In the genomic region with DNA sequence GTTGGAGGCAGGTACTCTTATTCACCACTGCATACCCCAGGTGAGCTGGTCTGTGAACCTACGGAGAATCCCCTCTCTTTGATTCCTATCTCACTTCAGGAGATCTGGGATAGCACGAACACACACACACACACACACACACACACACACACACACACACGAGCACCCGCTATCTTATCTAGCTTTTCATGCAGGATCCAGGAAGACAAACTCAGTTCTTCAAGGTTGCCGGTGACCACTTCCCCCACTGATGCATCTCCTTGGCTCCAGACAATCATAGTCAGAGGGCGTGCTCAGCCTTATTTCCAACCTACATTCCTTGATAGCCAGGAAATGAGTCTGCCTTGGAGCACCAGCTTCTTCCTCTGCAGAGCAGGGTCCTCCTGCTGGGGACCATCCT, we compare ENCODE assay signal across 25 mouse cellular contexts.
"Had no signal": no experiment of that assay in that cellular context is flagged by ENCODE, and none has a peak within 500 bp of the region (broad histone marks: within the 10 kb centered on the region; RNA-seq: fewer than 3 reads in every experiment).

No protein-coding gene starts in this region.

- H3K27me3 ChIP-seq: embryonic facial prominence, embryonic 12.5 days; embryonic facial prominence, embryonic 15.5 days; forebrain, embryonic 12.5 days; forebrain, embryonic 13.5 days; forebrain, embryonic 15.5 days had no signal

- H3K9ac ChIP-seq: embryonic facial prominence, embryonic 12.5 days; embryonic facial prominence, embryonic 13.5 days; embryonic facial prominence, embryonic 15.5 days; forebrain, embryonic 12.5 days; forebrain, embryonic 13.5 days; forebrain, embryonic 15.5 days; forebrain, postnatal 0 days had no signal

- H3K36me3 ChIP-seq: embryonic facial prominence, embryonic 10.5 days; embryonic facial prominence, embryonic 12.5 days; embryonic facial prominence, embryonic 13.5 days; embryonic facial prominence, embryonic 15.5 days; forebrain, embryonic 10.5 days; forebrain, embryonic 12.5 days; forebrain, embryonic 15.5 days had no signal

- H3K4me3 ChIP-seq: embryonic facial prominence, embryonic 10.5 days; embryonic facial prominence, embryonic 12.5 days; embryonic facial prominence, embryonic 13.5 days; embryonic facial prominence, embryonic 15.5 days; erythroblast, embryonic 14.5 days; forebrain, embryonic 10.5 days; forebrain, embryonic 12.5 days; forebrain, embryonic 13.5 days; forebrain, embryonic 15.5 days; gastrocnemius, adult 2 months; heart, adult 2 months had no signal

- H3K4me1 ChIP-seq: embryonic facial prominence, embryonic 15.5 days; forebrain, embryonic 13.5 days; forebrain, embryonic 15.5 days had no signal

- H3K9me3 ChIP-seq: embryonic facial prominence, embryonic 10.5 days; embryonic facial prominence, embryonic 12.5 days; embryonic facial prominence, embryonic 13.5 days; embryonic facial prominence, embryonic 15.5 days; forebrain, embryonic 10.5 days; forebrain, embryonic 12.5 days; forebrain, embryonic 13.5 days; forebrain, embryonic 15.5 days had no signal

- DNase-seq: cerebellum, adult 9-10 months; cerebellum, adult 9-11 months; cerebellum, postnatal 10 days; cerebellum, postnatal 14 days; cerebellum, postnatal 25 days; cerebellum, postnatal 36 days; embryo, embryonic 11 days; forebrain, postnatal 0 days; gastrocnemius, adult 2 months; gastrocnemius, postnatal 10 days; gastrocnemius, postnatal 14 days; gastrocnemius, postnatal 25 days; gastrocnemius, postnatal 36 days; heart, adult 11 months; heart, adult 18-20 months; heart, adult 2 months had no signal

- H3K27ac ChIP-seq: embryonic facial prominence, embryonic 10.5 days; embryonic facial prominence, embryonic 12.5 days; embryonic facial prominence, embryonic 13.5 days; embryonic facial prominence, embryonic 15.5 days; forebrain, embryonic 10.5 days; forebrain, embryonic 12.5 days; forebrain, embryonic 13.5 days; forebrain, embryonic 15.5 days; gastrocnemius, adult 2 months; heart, adult 2 months had no signal
